Mouse (Mus musculus) kidney, postnatal 25 days (tissue): ENCODE data around the gene Stk10.
A peak's percentile ranks its signal among the peaks of the same experiment; 100 is the strongest.

Source experiments
- DNase-seq, 2 experiments: peaks; one replicate each; pipeline ENCODE4 v3.0.0; 2021; ENCODE audit warnings: mixed read lengths in 2 of 2

Gene Stk10

GRCm38 (mm10) chr11:32551579-32552297 lies 18.6 kb downstream of the Stk10 start:
- no peak for DNase-seq

- DNase-seq = peak; percentile 42 to 74
Measured at GRCm38 (mm10) chr11:32552401-32553090, 19.4 kb downstream of the Stk10 start.

GRCm38 (mm10) chr11:32553311-32554140 lies 20.4 kb downstream of the Stk10 start:
- DNase-seq = no peak

- DNase-seq = no peak
Measured at GRCm38 (mm10) chr11:32554141-32555091, 21.3 kb downstream of the Stk10 start.

GRCm38 (mm10) chr11:32555103-32555689 lies 22.1 kb downstream of the Stk10 start:
- DNase-seq = peak in 1 of 2 experiments; percentile 53

GRCm38 (mm10) chr11:32556333-32556990 lies 23.4 kb downstream of the Stk10 start:
- no peak for DNase-seq

GRCm38 (mm10) chr11:32558026-32558425 lies 24.9 kb downstream of the Stk10 start:
- no peak for DNase-seq

GRCm38 (mm10) chr11:32558677-32559076 lies 25.6 kb downstream of the Stk10 start:
- DNase-seq = peak; percentile 50 to 66

- DNase-seq = no peak
Measured at GRCm38 (mm10) chr11:32560015-32560770, 27.1 kb downstream of the Stk10 start.

GRCm38 (mm10) chr11:32561465-32562355 lies 28.6 kb downstream of the Stk10 start:
- DNase-seq = peak; percentile 24 to 68

GRCm38 (mm10) chr11:32562706-32563105 lies 29.6 kb downstream of the Stk10 start:
- no peak for DNase-seq

GRCm38 (mm10) chr11:32563660-32564059 lies 30.6 kb downstream of the Stk10 start:
- no peak for DNase-seq

- DNase-seq = no peak
Measured at GRCm38 (mm10) chr11:32564629-32565028, 31.5 kb downstream of the Stk10 start.

GRCm38 (mm10) chr11:32565088-32565487 lies 32.0 kb downstream of the Stk10 start:
- DNase-seq = peak in 1 of 2 experiments; percentile 55

GRCm38 (mm10) chr11:32566184-32566583 lies 33.1 kb downstream of the Stk10 start:
- no peak for DNase-seq

- peak in 1 of 2 experiments; percentile 24 for DNase-seq
Measured at GRCm38 (mm10) chr11:32567000-32567855, 34.1 kb downstream of the Stk10 start.

- DNase-seq = no peak
Measured at GRCm38 (mm10) chr11:32568060-32568459, 35.0 kb downstream of the Stk10 start.

- peak in 1 of 2 experiments; percentile 43 for DNase-seq
Measured at GRCm38 (mm10) chr11:32568637-32569293, 35.7 kb downstream of the Stk10 start.
